Mouse (Mus musculus) spleen, postnatal 4 days (tissue): ENCODE results near the gene Trpv4.

Experiments used
- DNase-seq, 2 experiments: peaks; one replicate each; pipeline ENCODE4 v3.0.0; 2022; ENCODE audit warnings: low spot score in 2 of 2

The Trpv4 gene

GRCm38 (mm10) chr5:114658255-114658654, at the start of gene Trpv4:
Trpv4 (minus strand) TSS chr5:114658421.
- no peak for DNase-seq

GRCm38 (mm10) chr5:114707265-114708068, 49.2 kb upstream of the Trpv4 start, which contains the start of gene Tchp:
Tchp (plus strand) TSS chr5:114707760.
- DNase-seq: peak; percentile 94 to 99

- peak in 1 of 2 experiments; percentile 39 for DNase-seq
Measured at GRCm38 (mm10) chr5:114702403-114703392, 44.5 kb upstream of the Trpv4 start.

- no peak for DNase-seq
Measured at GRCm38 (mm10) chr5:114699015-114699414, 40.8 kb upstream of the Trpv4 start.

- no peak for DNase-seq
Measured at GRCm38 (mm10) chr5:114698044-114698746, 40.0 kb upstream of the Trpv4 start.

- no peak for DNase-seq
Measured at GRCm38 (mm10) chr5:114696939-114697338, 38.7 kb upstream of the Trpv4 start.

- DNase-seq: no peak
Measured at GRCm38 (mm10) chr5:114695775-114696174, 37.6 kb upstream of the Trpv4 start.

- peak; percentile 94 to 98 for DNase-seq
Measured at GRCm38 (mm10) chr5:114690633-114691567, 32.7 kb upstream of the Trpv4 start, which contains the start of gene Gltp. Gltp (minus strand) TSS chr5:114690984.

GRCm38 (mm10) chr5:114689700-114690366, 31.6 kb upstream of the Trpv4 start:
- DNase-seq: peak in 1 of 2 experiments; percentile 40

- DNase-seq: no peak
Measured at GRCm38 (mm10) chr5:114688703-114689102, 30.5 kb upstream of the Trpv4 start.

- no peak for DNase-seq
Measured at GRCm38 (mm10) chr5:114687901-114688300, 29.7 kb upstream of the Trpv4 start.

- no peak for DNase-seq
Measured at GRCm38 (mm10) chr5:114686726-114687210, 28.5 kb upstream of the Trpv4 start.

GRCm38 (mm10) chr5:114685986-114686385, 27.8 kb upstream of the Trpv4 start:
- no peak for DNase-seq

- DNase-seq: no peak
Measured at GRCm38 (mm10) chr5:114681717-114682116, 23.5 kb upstream of the Trpv4 start.

GRCm38 (mm10) chr5:114680676-114681285, 22.6 kb upstream of the Trpv4 start:
- DNase-seq: no peak

- no peak for DNase-seq
Measured at GRCm38 (mm10) chr5:114679841-114680591, 21.8 kb upstream of the Trpv4 start.

- no peak for DNase-seq
Measured at GRCm38 (mm10) chr5:114674594-114674993, 16.4 kb upstream of the Trpv4 start.

- DNase-seq: no peak
Measured at GRCm38 (mm10) chr5:114673114-114673513, 14.9 kb upstream of the Trpv4 start.

GRCm38 (mm10) chr5:114669014-114669413, 10.8 kb upstream of the Trpv4 start:
- no peak for DNase-seq
